Mouse (Mus musculus): ENCODE data around the gene Scgb1b11.
"Not testable (repeated sequence)": the region's sequence is repeated elsewhere in the genome, so short reads cannot be mapped to it uniquely, and the experiment has no call there.

GRCm38 (mm10) chr7:32222540-32222939 lies at the start of gene Scgb1b11:
- not testable (repeated sequence) for TF ChIP-seq POLR2A (IDR thresholded peaks at IDR 0.05; ENCODE audit: insufficient read depth, low read length); EP300 (IDR thresholded peaks at IDR 0.05; ENCODE audit: insufficient read depth, low read depth, low read length)

Measured in ES-Bruce4 (cell line).